Mouse (Mus musculus): ENCODE measurements around the gene Cyb561. TPM values are rescaled to one million over a fixed set of nuclear protein-coding genes. Genes with fewer than 3 reads are reported as not detected.

Gene Cyb561
- polyA plus RNA-seq, 1 experiment from 2014 or later = 34.0 TPM

DNA sequence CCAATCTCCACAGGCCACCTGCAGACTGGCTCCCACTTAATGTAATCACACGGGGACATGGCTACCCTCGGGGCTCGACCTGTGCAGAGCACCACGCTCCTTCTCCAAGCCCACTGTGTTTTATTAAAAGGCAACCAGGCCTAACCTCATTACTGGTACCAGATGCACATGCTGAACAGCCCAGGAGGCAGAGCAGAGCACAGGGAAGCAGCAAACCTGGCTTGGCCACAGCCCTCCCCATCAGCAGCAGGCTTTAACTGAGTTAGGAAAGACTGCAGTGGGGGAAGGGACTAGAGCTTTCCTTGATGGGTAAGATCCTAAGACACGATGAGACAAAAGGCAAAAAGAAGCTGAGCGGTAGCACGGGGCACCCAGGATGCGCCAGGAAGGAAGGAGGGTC, 11.2 kb downstream of the Cyb561 start:
- H3K4me3 ChIP-seq (replicated peaks; ENCODE audit: low read depth, low read length) = no peak overlapping the region
- H3K27ac ChIP-seq = no peak overlapping the region
- no peak overlapping the region for H3K4me2 ChIP-seq (ENCODE audit: low read length)
- no peaks in the 10 kb centered on the region for H3K9me3 ChIP-seq (replicated peaks; ENCODE audit: low read length)
- peaks cover 10% of the 10 kb centered on the region; the same call in 1 of the 2 replicates for H3K4me1 ChIP-seq (replicated peaks; ENCODE audit: insufficient read depth, low read length)
- ATAC-seq (replicated peaks; ENCODE audit: low FRiP score, low read depth) (no peak), DNase-seq (ENCODE audit: low spot score) (no peak)
- H3K36me3 ChIP-seq (ENCODE audit: insufficient read depth, low read length) = no peaks in the 10 kb centered on the region
- H3K9ac ChIP-seq (ENCODE audit: low read depth, low read length) = no peak overlapping the region
- no peak for TF ChIP-seq CTCF (IDR thresholded peaks at IDR 0.05; ENCODE audit: low read depth)
- WGBS = 61% methylated on average over 8 of the region's 8 CpGs
- no peaks in the 10 kb centered on the region for H3K27me3 ChIP-seq (ENCODE audit: insufficient read depth, low read length)

DNA sequence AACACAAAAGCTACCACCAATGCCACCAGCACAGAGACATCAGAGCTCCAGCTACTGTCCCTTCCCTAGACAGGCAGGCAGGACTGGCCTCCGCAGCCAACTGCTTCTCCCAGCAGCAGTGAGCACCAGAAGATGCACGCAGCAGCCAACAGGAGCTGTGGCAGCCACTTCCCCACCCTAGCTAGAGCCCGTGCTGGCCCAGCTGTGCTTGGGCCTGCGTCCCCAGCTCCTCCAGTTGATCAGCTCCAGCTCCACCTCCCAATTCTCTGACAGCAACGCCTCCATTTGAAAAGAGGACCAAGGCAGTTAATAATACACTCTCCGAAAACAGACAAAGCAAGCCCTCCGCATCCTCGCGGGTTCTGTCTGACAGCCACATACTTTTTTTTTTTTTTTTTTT, 14.4 kb downstream of the Cyb561 start:
- H3K9ac ChIP-seq (ENCODE audit: low read depth, low read length) = no peak overlapping the region
- no peaks in the 10 kb centered on the region for H3K36me3 ChIP-seq (ENCODE audit: insufficient read depth, low read length)
- no peaks in the 10 kb centered on the region for H3K9me3 ChIP-seq (replicated peaks; ENCODE audit: low read length)
- no peak overlapping the region for H3K4me2 ChIP-seq (ENCODE audit: low read length)
- H3K4me3 ChIP-seq (replicated peaks; ENCODE audit: low read depth, low read length) = no peak overlapping the region
- no peak for DNase-seq (ENCODE audit: low spot score)
- no peak for TF ChIP-seq CTCF (IDR thresholded peaks at IDR 0.05; ENCODE audit: low read depth)
- WGBS = 62% methylated on average over 9 of the region's 9 CpGs
- H3K4me1 ChIP-seq (replicated peaks; ENCODE audit: insufficient read depth, low read length) = no peaks in the 10 kb centered on the region
- no peaks in the 10 kb centered on the region for H3K27me3 ChIP-seq (ENCODE audit: insufficient read depth, low read length)
- H3K27ac ChIP-seq = no peak overlapping the region
- no peak for ATAC-seq (replicated peaks; ENCODE audit: low FRiP score, low read depth)

DNA sequence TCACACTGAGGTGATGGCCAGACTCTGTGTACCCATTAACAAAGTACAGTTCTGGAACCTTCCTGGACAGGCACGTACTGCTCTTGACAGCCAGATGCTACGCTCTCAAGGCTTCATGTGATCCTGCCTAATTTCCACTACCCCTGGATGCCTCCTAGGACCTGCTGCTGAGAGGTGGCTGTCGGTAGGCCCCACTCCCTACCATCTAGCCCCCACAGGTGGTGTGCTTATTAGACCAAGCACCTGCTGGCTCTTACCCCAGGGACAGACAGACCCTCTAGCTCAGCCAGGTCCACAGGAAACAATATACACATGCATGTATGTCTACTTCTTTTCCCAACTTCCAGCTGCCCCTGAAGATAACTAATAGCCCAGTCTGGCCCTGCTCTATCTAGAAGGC, 16.2 kb downstream of the Cyb561 start:
- Histone ChIP-seq H3K9me3 (replicated peaks; ENCODE audit: low read length) (no peaks in the 10 kb centered on the region), H3K36me3 (ENCODE audit: insufficient read depth, low read length) (no peaks in the 10 kb centered on the region), H3K27ac (no peak overlapping the region), H3K4me2 (ENCODE audit: low read length) (no peak overlapping the region), H3K9ac (ENCODE audit: low read depth, low read length) (no peak overlapping the region), H3K4me1 (replicated peaks; ENCODE audit: insufficient read depth, low read length) (no peaks in the 10 kb centered on the region), H3K27me3 (ENCODE audit: insufficient read depth, low read length) (no peaks in the 10 kb centered on the region), H3K4me3 (replicated peaks; ENCODE audit: low read depth, low read length) (no peak overlapping the region)
- WGBS = 91% methylated on average over 3 of the region's 3 CpGs
- ATAC-seq (replicated peaks; ENCODE audit: low FRiP score, low read depth) = no peak
- DNase-seq (ENCODE audit: low spot score) = no peak
- TF ChIP-seq CTCF (IDR thresholded peaks at IDR 0.05; ENCODE audit: low read depth) = no peak

DNA sequence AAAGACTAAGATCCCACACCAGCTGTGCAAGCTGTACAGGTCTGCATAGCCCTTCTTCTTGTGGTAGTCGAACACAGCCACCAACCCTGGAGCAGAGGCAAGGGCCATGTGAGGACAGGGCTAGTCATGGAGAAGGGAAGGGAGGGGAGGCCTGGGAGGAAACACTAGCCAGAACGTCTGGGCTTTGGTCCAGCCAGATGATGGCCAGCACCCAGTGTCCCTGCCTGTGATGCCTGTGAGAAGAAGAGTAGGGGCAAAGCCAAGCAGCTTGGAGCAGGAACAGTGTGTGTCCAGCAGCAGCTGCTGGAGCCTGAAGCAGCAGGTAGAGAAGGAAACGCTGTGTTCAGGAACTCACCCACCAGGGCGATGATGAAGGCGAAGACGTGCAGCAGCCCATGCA, 16.9 kb downstream of the Cyb561 start:
- Histone ChIP-seq H3K27ac (no peak overlapping the region), H3K9me3 (replicated peaks; ENCODE audit: low read length) (no peaks in the 10 kb centered on the region), H3K4me1 (replicated peaks; ENCODE audit: insufficient read depth, low read length) (no peaks in the 10 kb centered on the region), H3K4me3 (replicated peaks; ENCODE audit: low read depth, low read length) (no peak overlapping the region), H3K27me3 (ENCODE audit: insufficient read depth, low read length) (no peaks in the 10 kb centered on the region), H3K9ac (ENCODE audit: low read depth, low read length) (no peak overlapping the region), H3K4me2 (ENCODE audit: low read length) (no peak overlapping the region), H3K36me3 (ENCODE audit: insufficient read depth, low read length) (no peaks in the 10 kb centered on the region)
- WGBS = 80% methylated on average over 6 of the region's 6 CpGs
- ATAC-seq (replicated peaks; ENCODE audit: low FRiP score, low read depth) (no peak), DNase-seq (ENCODE audit: low spot score) (no peak)
- no peak for TF ChIP-seq CTCF (IDR thresholded peaks at IDR 0.05; ENCODE audit: low read depth)

DNA sequence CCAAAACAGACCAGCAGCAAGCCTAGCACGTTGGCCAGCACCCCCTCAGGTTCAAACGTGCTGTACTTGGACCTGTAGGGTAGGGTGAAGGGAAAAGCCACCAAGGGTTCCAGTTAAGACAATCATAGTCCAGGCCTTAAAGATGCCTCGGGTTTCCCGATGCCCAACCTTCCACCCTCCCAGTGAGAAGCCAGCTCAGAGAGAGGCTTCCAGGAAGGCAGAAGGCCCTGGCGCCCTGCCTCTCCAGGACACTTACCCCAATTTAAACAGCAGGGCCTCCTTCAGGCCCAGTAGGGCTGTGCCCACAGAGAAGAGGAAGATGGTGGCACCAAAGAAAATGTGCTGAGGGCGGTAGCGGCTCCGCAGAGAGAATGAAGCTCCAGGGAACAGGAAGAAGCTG, 17.6 kb downstream of the Cyb561 start:
- no peaks in the 10 kb centered on the region for H3K36me3 ChIP-seq (ENCODE audit: insufficient read depth, low read length)
- H3K27ac ChIP-seq = no peak overlapping the region
- no peaks in the 10 kb centered on the region for H3K27me3 ChIP-seq (ENCODE audit: insufficient read depth, low read length)
- ATAC-seq (replicated peaks; ENCODE audit: low FRiP score, low read depth) (no peak), DNase-seq (ENCODE audit: low spot score) (no peak)
- no peak overlapping the region for H3K4me2 ChIP-seq (ENCODE audit: low read length)
- no peaks in the 10 kb centered on the region for H3K9me3 ChIP-seq (replicated peaks; ENCODE audit: low read length)
- 86% methylated on average over 8 of the region's 8 CpGs for WGBS
- no peak overlapping the region for H3K9ac ChIP-seq (ENCODE audit: low read depth, low read length)
- no peak overlapping the region for H3K4me3 ChIP-seq (replicated peaks; ENCODE audit: low read depth, low read length)
- H3K4me1 ChIP-seq (replicated peaks; ENCODE audit: insufficient read depth, low read length) = no peaks in the 10 kb centered on the region
- no peak for TF ChIP-seq CTCF (IDR thresholded peaks at IDR 0.05; ENCODE audit: low read depth)

DNA sequence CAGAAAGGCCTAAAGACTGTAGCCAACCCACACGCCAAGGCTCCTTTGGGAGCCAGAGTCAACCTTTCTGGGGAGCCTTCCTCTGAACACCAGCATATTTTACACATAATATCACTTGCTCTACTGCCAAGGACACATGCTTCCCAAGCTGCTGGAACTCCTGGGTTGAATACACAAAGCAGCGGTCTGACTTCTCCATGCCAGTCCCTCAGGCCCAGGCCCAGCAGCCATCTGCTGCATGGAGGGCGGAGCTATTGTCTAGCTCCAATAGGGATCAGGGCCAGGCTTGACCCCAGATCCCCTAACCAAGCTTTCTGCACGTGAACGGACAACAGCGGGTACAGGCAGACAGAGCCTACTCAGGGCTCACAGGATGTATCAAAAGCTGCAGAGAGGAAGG, 18.3 kb downstream of the Cyb561 start:
- no peaks in the 10 kb centered on the region for H3K9me3 ChIP-seq (replicated peaks; ENCODE audit: low read length)
- no peaks in the 10 kb centered on the region for H3K27me3 ChIP-seq (ENCODE audit: insufficient read depth, low read length)
- H3K4me3 ChIP-seq (replicated peaks; ENCODE audit: low read depth, low read length) = no peak overlapping the region
- no peak overlapping the region for H3K27ac ChIP-seq
- no peaks in the 10 kb centered on the region for H3K4me1 ChIP-seq (replicated peaks; ENCODE audit: insufficient read depth, low read length)
- H3K9ac ChIP-seq (ENCODE audit: low read depth, low read length) = no peak overlapping the region
- DNase-seq (ENCODE audit: low spot score) (no peak), ATAC-seq (replicated peaks; ENCODE audit: low FRiP score, low read depth) (no peak)
- no peak for TF ChIP-seq CTCF (IDR thresholded peaks at IDR 0.05; ENCODE audit: low read depth)
- no peak overlapping the region for H3K4me2 ChIP-seq (ENCODE audit: low read length)
- 52% methylated on average over 6 of the region's 6 CpGs for WGBS
- no peaks in the 10 kb centered on the region for H3K36me3 ChIP-seq (ENCODE audit: insufficient read depth, low read length)

DNA sequence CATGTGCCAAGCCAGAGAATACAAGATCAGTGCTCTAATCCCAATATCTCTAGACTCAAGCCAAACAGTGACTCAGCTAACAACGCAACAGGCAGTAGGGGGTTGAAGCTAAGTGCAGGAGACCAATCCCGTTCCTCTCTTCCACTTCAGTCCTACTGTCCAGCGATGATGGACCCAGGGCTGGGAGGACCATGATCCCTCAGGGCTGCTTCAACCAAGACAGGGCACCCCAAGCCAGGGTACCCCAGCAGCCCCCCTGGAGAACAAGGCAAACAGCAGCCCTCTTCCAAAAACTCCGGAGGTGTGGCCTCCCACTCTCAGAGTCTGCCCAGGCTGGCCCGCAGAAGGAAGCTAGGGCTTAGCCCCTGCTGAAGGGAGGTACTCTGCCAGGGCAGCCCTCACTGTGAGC, 18.8 kb downstream of the Cyb561 start:
- TF ChIP-seq CTCF (IDR thresholded peaks at IDR 0.05; ENCODE audit: low read depth) = no peak
- no peak for DNase-seq (ENCODE audit: low spot score)
- no peak for ATAC-seq (replicated peaks; ENCODE audit: low FRiP score, low read depth)
- Histone ChIP-seq H3K9ac (ENCODE audit: low read depth, low read length) (no peak overlapping the region), H3K27ac (no peak overlapping the region), H3K27me3 (ENCODE audit: insufficient read depth, low read length) (no peaks in the 10 kb centered on the region), H3K4me1 (replicated peaks; ENCODE audit: insufficient read depth, low read length) (no peaks in the 10 kb centered on the region), H3K4me2 (ENCODE audit: low read length) (no peak overlapping the region), H3K4me3 (replicated peaks; ENCODE audit: low read depth, low read length) (no peak overlapping the region), H3K36me3 (ENCODE audit: insufficient read depth, low read length) (no peaks in the 10 kb centered on the region), H3K9me3 (replicated peaks; ENCODE audit: low read length) (no peaks in the 10 kb centered on the region)
- 78% methylated on average over 5 of the region's 5 CpGs for WGBS

Measured in kidney, postnatal 0 days (tissue).